Mouse (Mus musculus): ENCODE measurements around the gene Tgfb1i1.

Gene Tgfb1i1

DNA sequence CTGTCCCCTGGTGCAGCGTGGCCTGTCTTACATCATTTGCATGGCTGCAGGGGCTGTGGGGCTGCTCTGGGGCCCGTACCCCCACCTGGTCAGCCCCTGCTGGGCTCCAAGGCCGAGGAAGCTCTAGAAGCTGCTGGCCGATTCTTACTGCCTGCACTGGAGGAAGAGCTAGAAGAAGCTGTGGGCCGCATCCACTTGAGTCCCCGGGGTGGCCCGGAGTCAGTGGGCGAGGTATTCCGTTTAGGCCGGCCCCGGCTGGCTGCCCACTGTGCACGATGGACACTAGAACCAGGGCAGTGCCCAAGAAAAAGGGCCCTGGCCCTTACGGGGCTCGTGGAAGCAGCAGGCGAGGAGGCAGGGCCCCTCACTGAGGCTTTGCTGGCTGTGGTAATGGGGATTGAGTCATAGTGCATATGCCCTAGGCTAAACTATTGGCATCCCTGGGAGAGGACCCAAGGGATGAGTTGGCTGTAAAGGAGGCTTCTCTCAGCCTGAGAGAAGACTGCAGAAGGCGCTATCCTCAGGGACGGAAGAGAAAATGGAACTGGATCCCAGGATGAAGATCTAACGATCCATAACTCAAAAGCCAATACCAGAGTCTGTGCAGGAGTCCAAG lies 2.1 kb upstream of the Tgfb1i1 start:
- DNase-seq (ENCODE audit: low spot score) = no peak

DNA sequence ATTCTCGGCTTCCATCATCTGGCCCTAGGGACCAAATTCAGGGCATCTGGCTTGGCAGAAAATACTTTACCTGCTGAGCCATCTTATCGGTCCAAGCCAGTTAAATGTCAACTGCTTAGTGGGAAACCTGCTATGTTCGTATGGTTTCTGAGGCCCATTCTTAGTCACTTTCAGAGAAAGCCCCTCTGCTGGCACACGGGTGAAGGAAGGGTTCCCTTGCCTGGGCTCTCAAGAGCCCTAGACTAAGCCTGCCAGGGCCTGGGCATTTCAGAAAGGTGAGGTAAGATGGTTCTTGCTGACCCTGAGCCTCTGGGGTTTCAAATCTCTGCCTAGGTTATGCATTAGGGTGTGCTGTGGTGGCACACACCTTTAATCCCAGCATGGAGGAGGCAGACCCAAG lies 1.1 kb upstream of the Tgfb1i1 start:
- DNase-seq (ENCODE audit: low spot score) = no peak

DNA sequence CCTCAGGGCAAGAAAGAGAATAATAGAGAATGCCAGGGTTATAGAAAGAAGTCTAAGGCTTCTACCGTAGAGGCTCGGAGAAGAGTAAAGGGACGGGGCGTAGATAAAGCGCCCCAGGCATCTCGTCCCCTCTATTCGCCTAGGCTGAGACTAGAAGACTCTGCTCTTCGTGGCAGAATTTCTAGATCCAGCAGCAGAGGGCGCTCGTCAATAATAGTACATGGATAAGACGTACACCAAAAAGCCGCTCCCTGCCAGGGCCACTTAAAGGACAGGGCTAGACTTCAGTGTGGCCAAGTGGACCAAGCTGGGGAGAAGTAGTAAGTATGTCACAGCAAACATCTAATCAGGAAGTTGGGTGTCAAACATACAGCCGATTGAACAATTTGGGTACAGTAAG lies 831 bp downstream of the Tgfb1i1 start:
- DNase-seq (ENCODE audit: low spot score) = peak; percentile 93

DNA sequence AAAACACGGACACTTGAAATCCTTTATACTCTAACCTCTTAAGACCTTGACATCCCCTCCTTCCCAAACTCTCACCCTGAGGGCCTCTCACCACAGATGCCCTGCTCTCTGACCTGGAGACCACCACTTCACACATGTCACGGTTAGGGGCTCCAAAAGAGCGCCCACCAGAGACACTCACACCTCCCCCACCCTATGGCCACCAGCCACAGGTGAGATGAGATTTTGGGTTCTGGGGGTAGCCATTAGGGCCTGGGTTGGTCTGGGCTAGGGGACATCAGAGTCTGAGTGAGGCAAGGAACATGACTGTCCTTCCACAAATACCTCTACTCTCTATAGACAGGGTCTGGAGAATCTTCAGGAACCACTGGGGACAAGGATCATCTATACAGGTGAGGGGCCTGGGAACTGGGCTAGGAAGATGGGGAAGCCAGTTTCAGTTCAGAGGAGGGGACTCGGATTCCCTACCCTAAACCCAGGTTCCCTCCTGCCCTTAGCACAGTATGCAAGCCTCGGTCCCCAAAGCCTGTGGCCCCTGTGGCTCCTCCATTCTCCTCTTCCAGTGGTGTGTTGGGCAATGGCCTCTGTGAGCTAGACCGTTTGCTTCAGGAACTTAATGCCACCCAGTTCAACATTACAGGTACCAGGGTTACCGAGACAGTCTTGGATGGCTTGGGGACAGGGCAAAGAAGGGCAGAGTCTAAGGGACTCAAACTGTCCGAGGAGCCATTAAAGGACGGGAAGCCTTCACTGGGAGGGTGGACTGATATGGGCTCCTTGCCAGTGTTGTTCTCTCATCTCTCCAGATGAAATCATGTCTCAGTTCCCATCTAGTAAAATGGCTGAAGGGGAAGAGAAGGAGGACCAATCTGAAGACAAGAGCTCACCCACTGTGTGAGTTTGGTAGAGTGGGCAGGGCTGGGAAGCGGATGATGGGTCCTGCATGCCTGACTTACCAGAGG lies 1.8 kb downstream of the Tgfb1i1 start:
- no peak for DNase-seq (ENCODE audit: low spot score)

DNA sequence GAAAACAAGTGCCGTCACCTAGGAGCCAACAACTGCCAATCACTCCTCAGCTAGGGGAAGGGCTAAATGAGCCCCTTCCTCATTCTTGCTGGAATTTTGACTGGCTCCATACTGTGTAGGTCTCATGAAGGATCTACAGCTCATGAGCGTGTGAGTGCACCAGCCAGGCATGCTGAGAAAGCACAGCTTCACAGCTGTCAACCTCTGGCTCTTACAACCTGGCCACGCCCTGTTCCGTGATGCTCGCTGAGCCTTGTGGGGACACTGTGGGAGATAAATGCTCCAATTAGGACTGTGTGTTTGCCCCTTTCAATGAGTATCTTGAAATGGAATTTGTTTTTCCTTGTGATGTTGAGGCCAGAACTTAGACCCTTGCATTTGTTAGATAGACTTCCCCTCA lies 3.4 kb downstream of the Tgfb1i1 start:
- DNase-seq (ENCODE audit: low spot score) = no peak

DNA sequence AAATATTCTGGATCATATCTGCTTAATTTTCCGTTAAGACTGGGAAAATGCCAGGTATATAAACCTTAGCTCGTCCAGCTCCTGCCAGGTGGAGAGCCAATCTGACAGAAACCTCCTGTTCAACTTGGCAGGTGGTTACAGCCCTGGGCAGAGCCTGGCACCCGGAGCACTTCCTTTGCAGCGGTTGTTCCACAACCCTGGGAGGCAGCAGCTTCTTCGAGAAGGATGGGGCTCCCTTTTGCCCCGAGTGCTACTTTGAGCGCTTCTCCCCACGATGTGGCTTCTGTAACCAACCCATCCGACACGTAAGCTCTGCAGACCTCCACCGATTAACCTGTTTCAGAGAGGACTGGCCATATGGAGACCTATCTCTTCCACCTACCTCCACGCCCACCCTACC lies 5.3 kb downstream of the Tgfb1i1 start:
- DNase-seq (ENCODE audit: low spot score) = peak; percentile 35

DNA sequence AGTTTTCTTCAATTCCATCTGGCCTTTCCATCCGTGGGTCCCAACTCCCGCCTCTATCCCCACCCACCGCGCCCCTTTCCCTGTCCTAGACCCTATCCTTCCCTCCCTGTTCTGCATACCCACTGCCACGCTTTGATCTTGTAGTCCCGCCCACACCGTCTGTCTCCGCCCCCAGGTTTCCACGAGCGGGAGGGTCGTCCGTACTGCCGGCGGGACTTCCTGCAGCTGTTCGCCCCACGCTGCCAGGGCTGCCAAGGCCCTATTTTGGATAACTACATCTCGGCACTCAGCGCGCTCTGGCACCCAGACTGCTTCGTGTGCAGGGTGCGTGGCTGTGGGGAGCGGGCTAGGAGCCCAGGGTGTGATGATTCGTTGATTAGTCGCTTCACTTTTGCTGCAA lies 6.0 kb downstream of the Tgfb1i1 start:
- peak; percentile 70 for DNase-seq (ENCODE audit: low spot score)

DNA sequence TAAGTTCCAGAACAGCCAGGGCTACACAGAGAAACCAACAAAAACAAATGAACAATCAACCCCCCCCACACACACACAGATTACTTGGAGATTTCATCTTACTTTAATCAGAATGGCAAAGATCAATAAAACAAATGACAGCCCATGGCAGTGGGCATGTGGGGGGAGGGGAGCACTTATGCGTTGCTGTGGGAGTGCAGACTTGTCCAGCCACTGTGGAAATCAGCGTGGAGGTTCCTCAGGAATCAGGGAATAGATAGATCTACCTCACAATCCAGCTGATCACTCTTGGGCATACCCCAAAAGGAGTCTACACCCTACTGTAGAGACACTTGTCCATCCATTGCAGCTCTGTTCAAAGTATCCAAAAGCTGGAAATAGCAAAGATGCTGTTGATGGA lies 8.4 kb downstream of the Tgfb1i1 start:
- DNase-seq (ENCODE audit: low spot score) = no peak

DNA sequence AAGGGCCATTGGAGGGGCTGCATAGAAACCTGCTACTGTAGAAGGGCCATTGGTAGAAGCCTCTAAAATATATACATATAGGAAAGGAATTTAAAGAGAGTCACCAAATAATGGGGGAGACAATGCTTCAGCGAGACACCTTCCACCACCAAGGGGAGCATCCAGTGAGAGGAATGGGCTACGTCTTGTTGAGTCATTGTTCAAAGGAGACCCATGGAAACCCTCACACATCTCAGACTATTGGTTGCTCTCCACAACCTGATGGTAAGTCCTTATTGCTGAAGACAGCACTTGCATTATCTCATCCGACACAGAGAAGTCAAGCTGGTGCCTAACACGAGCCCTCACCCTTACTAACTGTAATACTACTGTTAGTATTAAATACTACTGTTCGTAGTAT lies 9.1 kb downstream of the Tgfb1i1 start:
- DNase-seq (ENCODE audit: low spot score) = no peak

DNA sequence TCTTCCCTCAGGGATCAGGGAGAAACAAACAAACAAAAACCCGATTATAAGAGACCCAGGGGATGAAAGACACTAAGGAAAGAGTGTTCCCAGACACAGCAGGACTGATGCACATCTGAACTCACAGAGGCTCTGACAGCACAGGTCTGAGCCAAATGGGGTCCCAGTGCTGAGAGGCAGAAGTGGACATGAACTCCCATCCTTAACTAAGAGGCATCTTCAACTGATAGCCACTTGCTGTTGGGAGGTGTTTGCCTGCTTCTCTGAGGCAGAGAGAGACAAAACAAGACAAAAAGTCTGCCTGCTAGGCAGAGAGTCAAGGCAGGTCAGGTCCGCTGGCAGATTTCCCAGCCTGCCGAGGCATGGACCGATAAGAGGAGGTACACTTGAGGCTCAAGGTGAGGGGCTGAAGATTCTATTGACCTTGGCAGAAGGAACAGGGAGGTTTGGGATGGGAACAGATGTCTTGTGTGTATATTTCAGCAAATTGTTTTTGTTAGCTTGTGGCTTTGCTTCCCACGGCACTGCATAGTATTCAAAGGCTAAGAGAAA lies 10.2 kb downstream of the Tgfb1i1 start:
- DNase-seq (ENCODE audit: low spot score) = peak; percentile 78

DNA sequence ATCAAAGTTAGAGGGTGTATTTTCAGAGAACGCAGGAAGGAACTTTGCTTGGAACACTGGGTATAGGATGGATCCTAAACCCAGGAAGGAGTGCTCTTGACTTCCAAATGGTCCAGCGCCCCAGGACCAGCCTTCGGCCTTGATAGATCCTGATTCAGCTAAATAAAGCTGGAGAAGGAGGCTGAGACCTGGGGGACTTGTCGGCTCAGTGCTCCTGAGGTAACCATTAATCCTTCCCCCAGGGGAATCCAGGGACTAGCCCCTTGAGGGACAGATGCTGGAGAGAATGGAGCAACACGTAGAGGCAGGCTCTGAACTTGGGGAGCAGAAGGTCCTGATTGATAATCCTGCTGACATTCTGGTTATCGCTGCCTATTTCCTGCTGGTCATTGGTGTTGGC lies 18.8 kb downstream of the Tgfb1i1 start, which contains the start of gene Slc5a2:
Gene Slc5a2 (plus strand): TSS at position 247 of the 400 bp plus-strand sequence.
- DNase-seq (ENCODE audit: low spot score) = no peak

DNA sequence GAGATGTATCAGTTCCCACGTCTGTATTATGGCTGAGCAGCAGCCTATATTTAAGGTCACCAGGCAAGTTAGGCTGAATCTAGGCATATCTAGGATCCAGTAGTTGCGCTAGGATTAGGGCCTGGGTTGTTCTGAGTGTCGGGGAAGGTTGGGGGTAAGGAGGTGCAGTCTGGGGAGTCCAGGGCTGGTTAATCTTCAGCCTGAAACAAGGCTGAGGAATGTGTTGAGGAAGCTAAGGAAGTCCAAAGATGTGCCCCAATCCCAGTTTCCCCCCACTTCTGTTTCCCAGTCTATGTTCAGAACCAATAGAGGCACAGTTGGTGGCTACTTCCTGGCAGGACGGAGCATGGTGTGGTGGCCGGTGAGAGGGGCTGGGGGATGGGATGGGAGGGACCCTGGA lies 19.4 kb downstream of the Tgfb1i1 start:
- no peak for DNase-seq (ENCODE audit: low spot score)

DNA sequence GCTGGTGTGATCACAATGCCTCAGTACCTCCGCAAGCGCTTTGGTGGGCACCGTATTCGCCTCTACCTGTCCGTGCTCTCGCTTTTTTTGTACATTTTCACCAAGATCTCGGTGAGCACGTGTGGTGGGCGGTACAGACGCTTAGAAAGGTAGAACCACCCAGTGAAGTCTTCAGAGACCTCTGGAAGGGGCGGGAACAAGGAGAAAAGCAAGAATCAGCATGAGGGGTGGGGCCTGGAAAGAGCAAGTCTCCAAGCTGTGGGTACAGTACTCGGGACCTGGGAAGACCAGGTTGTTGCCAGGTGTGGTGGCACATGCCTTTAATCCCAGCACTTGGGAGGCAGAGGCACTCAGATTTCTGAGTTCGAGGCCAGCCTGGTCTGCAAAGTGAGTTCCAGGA lies 20.8 kb downstream of the Tgfb1i1 start:
- DNase-seq (ENCODE audit: low spot score) = no peak

DNA sequence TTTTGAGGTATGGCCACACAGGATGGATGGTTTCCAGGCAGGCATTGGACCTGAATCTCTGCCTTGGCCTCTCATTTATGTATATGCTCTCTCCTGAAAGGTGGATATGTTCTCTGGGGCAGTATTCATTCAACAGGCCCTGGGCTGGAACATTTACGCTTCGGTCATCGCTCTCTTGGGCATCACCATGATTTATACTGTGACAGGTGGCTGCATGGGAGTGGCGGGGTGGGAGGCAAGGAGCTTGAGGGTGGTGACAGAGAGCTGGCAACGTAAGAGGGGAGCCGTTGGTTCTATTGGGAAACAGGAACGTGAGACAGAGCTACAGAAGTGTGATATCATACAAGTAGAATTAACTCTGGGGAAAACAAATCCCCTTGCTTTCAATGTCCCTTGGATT lies 21.2 kb downstream of the Tgfb1i1 start:
- DNase-seq (ENCODE audit: low spot score) = no peak

DNA sequence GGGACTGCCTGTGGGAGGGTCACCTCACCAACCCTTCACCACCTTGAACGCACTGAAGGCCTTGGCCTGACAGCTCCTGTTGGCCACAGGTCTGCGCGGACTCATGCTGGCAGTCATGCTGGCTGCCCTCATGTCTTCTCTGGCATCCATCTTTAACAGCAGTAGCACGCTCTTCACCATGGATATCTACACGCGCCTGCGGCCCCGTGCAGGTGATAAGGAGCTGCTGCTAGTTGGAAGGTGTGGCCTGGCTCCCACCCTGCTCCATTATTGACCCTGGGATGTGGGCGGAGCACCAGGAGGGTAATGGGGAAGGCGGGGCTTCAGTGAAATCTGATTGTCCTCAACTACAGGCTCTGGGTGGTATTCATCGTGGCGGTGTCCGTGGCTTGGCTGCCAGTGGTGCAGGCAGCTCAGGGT lies 23.8 kb downstream of the Tgfb1i1 start:
- DNase-seq (ENCODE audit: low spot score) = no peak

DNA sequence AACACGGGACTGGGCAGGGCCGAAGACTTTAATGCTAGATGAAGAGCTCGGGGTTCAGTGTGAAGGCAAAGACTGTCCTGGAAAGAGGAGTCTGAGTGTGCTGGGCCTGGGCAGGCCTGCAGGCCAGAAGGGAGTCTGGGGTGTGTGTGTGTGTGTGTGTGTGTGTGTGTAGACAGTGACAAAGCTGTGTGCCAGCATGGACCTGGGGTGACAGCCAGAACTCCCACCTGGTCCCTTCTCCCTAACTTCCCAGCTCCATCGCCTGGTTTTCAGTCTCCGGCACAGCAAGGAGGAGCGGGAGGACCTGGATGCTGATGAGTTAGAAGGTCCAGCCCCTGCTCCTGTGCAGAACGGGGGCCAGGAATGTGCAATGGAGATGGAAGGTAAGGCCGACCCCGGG lies 24.9 kb downstream of the Tgfb1i1 start:
- DNase-seq (ENCODE audit: low spot score) = no peak

DNA sequence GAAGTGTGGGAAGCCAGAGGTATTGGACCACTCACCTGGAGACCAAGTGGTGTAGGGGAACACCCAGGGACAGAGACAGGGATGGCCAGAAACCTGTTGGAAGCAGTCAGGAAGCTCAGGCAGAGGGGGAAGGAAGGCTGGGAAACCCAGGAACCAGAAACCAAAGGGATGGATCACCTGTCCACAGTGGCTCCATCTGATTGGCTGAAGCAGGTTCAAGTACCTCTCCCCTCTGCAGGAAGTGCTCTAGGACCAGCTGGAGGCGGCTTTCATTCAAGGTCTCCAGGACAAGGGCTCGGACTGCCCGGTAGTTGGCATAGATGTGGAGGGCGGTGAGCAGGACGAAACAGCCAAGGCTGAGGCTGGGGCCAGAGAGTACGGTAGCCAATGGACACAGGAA lies 29.4 kb downstream of the Tgfb1i1 start:
- no peak for DNase-seq (ENCODE audit: low spot score)

DNA sequence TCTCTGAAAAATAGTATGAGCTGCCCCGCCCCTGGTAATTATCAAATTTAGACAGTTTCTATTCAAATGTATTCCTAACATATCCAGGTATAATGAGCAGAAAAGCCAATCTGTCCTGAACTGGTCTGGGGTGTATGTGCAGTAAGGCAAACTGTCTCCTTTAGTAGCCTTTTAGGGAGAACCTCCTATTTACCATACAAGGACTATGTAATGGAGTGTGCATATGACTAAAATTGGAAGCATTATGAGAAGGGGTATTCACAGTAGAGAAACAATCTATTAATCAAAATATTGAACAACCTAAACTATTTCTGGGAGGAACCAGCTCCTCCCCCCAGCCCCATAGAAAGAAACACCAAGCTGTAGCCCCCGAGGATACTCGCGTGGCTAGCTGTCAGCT lies 33.1 kb downstream of the Tgfb1i1 start:
- DNase-seq (ENCODE audit: low spot score) = no peak

DNA sequence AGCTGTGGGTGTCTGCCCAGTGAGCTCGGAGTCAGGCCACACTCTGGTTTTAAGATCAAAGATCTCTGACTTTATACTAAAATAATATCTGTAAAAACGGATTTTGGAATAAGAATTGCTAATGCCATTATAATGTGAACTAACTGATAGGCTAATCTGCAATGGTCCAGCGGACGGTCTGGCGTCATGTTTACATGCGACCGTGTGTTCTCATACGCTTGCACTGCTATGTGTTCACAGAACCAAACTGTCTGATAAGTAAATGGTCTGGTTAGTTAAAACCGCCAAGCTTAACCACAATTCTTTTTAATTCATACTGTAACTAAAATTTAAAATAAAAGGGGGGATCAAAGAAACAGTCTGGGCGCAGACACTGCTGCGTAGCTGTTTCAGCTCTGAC lies 35.2 kb downstream of the Tgfb1i1 start:
- no peak for DNase-seq (ENCODE audit: low spot score)

DNA sequence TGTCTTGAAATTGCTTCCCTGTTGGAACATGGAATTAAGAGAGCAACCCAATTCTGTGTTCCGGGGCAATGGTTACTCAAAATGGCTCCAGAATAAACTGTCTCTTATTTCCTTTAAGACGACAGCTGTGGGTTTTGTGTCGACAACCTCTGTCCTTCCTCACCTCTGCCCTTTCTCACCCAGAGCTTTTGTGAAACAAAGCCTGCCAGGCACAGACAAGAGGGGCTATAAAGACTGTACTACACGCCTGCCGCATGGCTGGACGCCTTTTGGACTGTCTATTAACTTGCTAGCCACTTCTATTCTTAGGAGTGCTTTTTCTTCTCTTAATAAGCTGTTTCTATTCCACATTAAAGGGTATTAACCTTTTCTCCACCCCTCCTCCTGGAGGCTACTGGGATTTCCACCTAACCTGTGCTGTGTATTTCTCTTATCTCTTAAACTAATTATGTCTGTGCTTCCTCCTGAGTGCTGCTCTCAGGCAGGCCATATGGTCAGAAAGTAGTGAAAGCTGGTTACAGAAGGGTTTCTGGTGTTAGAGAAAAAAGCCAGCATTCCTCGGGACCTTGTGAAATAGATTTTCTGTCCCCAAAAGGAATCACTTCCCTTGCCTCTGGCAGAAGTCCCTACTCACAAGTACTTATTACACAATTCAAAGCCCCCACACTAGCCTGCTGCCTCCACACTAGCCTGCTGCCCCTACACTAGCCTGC lies 36.1 kb downstream of the Tgfb1i1 start:
- peak; percentile 27 for DNase-seq (ENCODE audit: low spot score)

DNA sequence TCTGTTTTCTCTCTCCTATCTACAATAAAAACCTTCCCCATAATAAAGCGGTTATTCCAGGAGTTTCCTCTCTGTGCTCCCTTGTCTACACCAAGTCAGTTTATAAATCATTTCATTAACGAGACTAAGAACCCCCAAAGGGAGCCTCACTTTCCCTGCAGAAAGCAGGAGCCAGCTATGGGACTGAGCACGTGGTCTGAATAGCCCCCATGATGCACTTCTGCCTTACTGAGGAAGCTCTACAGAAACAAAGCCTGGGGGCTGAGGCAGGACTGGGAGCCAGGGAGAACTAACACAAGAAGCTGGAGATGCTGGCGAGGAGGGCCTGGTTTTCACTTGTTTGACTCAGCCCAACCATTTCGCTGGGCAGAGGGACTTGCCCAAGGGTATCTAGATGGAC lies 37.4 kb downstream of the Tgfb1i1 start:
- DNase-seq (ENCODE audit: low spot score) = no peak

DNA sequence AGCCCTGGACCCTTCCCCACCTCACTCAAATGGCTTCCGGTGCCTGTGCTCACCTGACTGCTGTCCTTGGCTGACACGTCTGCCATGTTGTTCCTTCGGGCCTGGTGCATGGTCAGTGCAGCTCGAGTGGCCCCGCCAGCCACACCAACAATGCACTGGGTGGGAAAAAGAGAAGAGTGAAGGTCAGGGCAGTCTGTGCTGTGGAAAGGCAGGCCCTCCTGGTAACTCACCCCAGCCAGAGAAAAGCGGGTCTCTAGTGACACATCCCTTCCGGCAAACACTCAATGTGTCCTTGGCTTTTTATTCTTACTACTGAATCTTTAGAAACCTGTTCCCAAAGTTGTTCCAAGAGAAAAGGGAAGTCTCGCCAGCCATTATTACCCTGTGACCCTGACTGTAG lies 38.4 kb downstream of the Tgfb1i1 start:
- DNase-seq (ENCODE audit: low spot score) = peak; percentile 41

Measured in testis, postnatal 10 days (tissue).